Mouse (Mus musculus): ENCODE results near the gene Clip2.

Clip2 gene

DNA sequence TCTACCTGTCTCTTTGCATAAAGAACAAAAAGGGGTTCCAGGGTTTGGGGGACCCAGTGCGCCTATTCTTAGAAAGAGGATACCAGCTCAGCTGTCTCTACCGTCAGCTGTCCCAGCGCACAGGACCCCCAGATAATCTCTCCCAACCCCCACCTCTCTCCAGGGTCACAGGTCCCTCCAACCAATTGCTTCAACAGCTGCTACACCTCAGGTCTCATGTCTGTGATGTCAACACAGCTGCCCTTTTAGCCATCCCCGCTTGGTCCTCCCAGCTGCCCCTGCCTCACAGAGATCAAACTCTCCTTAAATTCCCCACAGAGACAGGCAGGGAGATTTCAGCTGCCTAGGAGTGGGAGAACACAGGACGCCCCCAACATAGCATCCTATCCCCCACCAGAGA, 28.5 kb downstream of the Clip2 start:
- no peak for DNase-seq (ENCODE audit: low spot score)

DNA sequence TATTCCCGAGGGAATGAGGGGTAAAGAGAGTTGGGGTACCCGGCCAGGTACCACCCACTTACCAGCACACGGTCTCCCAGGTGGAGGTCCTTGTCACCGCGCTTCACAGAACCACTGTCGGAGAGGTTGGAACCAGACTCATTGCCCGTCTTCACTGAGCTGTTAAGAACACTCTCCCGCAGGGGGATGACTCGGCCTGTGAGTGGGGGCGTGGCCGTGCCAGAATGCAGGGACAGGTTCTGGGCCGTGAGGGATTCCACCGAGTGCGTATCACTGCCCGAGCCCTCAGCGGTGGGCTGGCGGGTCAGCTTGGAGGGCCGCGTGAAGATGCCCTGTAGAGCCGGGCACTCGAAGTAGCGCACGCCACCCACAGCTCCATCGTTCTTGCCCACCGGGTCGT, 29.7 kb downstream of the Clip2 start:
- no peak for DNase-seq (ENCODE audit: low spot score)

DNA sequence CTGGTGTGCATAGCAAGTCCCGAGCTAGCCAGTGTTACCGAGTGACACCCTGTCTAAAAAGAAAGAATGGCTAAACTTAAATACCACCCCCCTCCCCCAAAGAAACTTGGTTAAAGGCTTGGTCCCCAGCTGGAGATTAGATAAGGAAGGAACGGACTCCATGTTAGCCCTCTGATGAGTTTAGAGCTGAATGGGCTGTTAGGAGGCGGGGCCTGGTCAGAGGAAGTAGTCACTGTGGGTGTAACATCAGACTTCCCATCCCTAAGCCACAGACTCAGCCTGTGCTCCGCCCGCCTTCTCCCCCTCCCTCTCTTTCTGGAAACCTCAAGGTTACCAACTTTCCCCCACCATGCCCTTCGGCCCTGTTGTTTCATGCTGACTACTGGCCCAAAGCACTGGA, 30.4 kb downstream of the Clip2 start:
- DNase-seq (ENCODE audit: low spot score), result no peak

DNA sequence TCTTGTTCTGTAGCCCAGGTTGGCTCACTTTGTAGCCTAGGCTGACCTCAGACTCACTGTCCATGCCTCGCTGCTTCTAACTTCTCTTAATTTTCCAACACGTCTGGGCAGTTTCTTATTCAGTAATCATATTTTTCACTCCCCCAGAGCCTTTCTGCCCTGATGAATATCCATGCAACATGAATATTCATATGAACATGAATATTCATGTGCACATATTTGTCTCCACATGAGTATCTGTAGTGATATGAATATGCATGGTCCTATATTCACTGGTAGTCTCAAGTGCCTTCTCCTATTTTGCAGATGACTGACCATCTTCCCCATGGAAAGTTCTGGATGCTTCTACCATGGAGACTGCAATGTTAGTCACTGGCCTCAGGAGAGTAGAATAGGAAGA, 31.1 kb downstream of the Clip2 start:
- no peak for DNase-seq (ENCODE audit: low spot score)

DNA sequence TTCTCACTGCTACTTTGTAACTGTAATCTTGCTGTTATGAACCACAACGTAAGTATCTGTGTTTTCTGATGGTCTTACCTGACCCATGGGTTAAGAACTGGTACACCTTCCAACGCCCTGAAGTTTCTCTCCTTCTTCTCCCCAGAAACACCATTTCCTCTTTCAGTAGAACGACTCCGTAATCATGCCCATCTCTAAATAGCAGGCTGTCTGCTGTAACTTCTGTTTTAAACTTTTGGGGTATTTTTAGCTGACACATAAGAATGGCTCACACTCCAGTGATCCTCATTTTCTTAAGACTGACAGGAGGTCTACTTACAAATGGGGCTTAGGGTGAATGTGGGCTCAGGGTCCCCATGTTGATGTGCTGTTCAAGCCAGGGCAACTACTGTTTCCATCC, 32.1 kb downstream of the Clip2 start:
- DNase-seq (ENCODE audit: low spot score), result no peak

DNA sequence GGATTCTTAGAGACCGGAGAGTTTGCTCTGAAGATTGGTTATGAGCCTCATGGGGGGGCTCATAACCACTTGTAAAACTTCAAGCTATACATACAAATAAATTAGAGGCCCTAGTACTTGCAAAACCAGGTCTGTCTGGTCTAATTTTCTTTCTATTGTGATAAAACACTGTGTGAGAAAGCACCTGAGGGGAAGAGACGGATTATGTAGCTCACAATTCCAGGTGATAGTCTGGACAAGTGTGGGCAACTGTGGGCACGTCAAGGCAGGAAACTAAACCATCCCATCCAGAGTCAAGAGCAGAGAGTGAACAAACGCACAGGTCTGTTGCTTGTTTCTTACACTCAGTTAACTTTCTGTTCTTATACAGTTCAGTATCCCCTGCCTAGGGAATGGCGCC, 32.8 kb downstream of the Clip2 start:
- DNase-seq (ENCODE audit: low spot score), result no peak

DNA sequence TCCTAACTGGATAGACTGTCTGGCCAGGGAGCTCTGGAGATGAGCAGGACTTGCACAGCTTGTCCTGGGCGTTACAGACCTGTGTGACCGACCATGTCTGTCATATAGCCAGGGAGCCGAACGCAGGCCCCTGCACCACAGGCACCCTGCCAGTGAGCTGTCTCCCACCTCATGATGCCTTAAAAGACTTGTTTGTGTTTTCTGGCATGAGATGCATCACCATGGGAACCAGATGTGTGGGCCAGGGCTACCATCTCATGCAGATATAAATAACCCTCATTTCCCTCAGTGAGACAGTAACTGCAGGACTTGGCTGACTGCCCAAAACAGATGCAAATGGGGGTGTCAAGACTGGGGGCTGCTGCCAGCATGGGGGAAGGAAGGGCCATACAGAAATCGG, 40.1 kb downstream of the Clip2 start:
- DNase-seq (ENCODE audit: low spot score), result no peak

DNA sequence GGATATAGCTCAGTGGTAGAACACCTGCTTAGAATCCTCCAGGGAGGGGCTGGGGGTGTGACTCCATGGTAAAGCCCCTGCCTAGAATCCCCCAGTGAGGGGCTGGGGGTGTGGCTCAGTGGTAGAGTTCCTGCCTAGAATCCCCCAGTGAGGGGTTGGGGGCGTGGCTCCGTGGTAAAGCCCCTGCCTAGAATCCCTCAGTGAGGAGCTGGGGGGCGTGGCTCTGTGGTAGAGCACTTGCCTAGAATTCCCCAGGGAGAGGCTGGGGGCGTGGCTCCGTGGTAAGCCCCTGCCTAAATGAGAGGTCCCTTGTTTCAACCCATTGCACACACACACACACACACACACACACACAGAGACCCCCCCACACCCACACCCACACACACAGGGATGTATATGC, 42.0 kb downstream of the Clip2 start:
- DNase-seq (ENCODE audit: low spot score), result no peak

DNA sequence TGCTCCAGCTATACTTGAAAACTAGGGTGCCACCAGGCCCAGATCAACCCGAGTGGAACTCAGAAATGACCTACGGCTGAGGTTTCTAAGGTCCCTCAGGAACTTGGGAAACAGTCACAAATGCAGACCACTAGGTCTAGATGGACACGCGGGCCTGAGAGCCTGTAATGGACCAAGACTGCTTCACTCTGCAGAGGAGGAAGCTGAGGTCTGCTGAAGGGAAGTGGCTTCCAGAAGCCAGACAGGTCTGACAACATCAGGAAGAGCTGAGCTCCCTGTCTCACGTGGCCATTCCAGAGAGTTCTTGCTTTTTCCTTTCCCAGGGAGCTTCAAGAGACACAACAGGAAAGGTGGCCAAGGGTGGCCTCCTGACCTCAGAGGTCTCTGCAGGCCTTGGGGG, 43.3 kb downstream of the Clip2 start:
- DNase-seq (ENCODE audit: low spot score), result no peak

DNA sequence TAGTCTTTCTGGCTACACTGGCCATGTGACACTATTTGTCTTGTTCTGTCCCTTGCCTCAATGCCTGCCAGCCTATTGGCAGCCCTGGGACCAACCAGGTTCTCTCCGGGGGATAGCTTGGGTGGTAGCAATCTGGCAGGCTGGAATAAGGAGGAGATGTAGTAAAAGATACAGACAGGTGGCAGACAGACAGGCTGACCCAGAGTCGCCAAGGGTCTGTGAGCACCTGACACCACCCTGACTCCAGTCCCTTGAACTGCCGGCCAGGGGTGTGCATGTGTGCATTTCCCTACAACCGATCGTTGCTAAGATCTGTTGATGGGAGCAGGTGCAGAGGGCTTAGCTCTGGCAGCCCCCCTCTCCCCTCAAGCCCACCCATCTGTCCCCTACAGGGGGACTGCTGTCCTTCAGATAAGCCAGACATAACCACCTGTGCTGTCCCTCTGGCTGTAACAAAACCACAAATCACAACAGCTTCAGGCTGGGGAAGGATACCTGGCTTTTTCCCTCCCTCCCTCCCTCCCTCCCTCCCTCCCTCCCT, 44.3 kb downstream of the Clip2 start:
- DNase-seq (ENCODE audit: low spot score), result no peak

DNA sequence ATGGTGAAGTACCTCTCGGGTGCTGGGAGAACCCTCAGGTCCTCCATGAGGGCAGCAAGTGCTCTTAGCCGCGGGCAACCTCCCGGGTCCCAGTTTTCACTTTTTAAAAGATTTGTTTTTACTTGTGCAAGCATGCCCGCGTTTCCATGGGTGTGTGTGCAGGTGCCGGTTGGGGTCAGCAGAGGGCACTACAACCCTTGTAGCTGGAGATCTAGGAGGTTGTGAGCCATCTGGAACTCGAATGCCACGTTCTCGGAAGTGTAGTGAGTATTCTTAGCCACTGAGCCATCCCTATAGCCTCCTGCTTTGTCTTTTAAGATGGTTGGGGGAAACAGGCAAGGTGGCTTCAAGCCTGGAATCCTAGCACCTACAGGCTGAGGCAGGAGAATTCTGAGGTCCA, 44.9 kb downstream of the Clip2 start:
- DNase-seq (ENCODE audit: low spot score), result no peak

DNA sequence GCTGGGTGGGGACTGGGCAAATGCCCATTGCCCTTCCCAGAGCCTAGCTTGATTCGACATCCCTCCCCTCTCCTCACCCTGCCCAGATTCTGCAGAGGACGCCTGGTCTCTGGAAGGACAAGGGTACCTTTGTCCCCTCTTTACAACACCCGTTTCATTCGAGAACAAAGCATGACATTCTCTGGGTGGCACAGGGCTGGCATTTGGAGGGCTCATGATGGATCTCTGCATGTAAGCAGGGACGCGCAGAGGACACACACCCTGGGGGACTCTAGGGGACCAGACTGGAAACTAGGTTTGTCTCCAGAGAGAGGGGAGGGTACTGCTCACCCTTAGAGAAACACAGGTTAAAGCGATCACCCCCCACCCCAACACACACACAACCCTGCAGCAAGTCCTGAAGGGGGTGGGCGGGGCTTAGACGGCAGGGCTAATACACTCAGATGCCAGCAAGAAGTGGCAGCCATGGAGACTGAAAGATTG, 46.4 kb downstream of the Clip2 start:
- no peak for DNase-seq (ENCODE audit: low spot score)

DNA sequence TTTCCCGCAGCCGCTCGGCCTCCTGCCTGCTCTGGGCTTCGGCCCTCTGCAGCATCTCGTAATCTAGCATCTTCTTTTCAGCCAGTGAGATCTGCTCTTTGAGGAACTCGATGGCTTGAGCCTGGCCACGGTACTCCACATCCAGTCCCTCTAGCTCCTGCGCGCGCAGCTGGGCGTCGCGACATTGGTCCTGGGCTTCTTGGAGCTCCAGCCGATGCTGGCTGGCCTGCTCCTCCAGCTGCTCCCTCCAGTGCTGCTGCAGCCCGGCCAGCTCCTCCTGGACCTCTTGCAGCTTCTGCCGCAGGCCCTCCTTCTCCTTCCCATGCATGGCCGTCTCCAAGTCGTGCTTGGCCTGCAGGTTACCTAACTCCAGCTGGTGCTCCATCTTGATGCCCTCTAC, 49.6 kb downstream of the Clip2 start:
- no peak for DNase-seq (ENCODE audit: low spot score)

DNA sequence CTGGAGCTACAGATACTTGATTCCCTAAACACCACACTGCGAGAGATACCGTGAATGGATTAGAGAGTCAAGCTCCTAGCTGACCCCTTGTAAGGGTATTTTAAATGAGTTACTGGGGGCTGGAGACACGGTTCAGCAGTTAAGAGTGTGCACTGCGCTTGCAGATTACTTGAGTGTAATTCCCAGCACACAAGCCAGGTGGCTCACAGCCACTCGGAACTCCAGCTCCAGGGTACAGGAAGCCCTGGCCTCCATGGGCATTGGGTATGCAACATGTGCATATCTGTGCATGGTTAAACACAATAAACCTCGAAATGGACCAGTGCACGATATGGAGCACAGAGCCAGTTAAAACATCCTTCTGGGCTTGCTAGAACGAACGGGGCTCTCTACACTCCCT, 50.8 kb downstream of the Clip2 start:
- no peak for DNase-seq (ENCODE audit: low spot score)

DNA sequence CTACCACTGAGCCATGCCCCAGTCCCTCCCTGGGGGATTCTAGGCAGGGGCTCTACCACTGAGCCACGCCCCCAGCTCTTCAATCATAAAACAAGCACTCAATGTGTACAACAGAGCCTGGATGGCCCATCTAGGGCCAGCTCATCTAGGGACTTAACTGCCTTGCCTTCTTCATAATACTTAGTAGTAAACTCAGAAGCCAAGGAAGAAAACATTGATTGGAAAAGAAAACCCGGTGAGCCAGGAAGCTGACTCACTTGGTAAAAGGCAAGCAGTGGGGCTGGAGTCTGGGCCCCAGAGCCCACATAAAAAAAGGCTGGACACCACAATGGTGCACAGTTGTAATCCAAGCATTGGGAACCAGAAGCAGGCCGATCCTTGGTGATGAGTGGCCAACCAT, 51.6 kb downstream of the Clip2 start:
- no peak for DNase-seq (ENCODE audit: low spot score)

DNA sequence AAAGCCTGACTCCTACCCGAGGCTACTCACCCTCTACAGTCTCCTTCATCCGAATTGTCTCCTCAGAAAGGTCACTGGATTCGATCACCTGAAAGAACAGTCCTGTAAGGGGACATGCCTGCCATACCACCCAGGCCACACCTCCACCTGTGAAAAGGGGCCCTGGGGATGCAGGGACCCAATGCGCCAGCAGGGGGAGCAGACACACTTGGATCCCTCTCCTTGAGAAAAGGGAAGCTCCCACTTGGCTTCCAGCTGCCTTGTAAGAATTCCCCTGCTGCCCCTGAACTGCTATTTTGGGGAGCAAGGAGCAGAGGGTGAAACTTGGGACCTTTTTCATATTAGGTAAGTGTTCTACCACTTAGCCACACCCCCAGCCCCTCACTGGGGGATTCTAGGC, 52.2 kb downstream of the Clip2 start:
- no peak for DNase-seq (ENCODE audit: low spot score)

DNA sequence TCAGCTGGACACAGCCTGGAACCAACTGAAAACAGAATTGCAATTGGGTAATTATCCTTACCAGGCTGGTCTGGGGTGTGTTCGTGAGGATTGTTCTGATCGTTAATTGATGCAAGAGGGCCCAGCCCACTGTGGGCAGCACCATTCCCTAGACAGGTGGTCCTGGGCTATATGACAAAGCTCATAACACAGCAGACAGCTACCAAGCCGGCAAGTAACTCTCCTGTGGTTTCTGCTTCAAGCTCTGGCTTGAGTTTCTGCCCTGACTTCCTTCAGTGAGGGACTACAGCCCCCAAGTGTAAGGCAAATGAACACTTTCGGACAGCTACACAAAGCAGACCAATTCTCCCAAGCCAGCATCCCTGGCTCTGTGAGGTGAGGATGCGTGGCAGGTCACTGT, 55.2 kb downstream of the Clip2 start:
- no peak for DNase-seq (ENCODE audit: low spot score)

DNA sequence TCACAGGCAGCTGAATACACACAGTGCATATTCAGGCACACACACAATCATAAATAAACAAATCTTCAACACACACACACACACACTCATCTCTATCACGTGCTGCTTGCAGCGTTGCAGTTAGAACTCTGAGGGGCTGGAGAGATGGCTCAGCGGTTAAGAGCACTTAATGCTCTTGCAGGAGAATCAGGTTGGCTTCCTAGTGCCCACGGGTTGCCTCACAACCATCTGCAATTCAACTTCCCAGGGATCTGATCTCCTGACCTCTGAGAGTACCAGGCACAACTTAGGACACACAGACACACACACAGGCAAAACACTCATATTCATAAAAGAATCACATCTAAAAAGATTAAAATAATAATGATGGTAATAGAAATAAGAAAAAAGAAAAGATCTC, 56.4 kb downstream of the Clip2 start:
- no peak for DNase-seq (ENCODE audit: low spot score)

DNA sequence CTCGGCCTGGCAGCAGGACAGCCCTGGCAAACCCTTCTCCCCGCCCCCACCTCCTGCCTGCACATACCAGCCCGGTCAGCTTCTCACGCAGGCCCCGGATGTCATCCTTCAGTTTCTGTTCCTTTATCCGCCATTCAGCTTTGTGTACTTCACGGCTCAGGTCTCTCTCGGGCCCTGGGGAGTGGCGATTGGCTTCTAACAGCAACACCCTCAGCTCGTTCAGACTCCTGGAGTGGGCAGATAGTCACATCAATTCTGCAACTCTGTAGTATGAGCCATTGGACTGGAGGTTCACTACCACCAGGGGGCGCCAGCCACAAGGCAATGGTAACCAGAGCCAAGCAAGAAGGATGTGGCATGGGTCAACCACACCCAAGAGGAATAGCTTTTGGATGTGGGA, 58.1 kb downstream of the Clip2 start:
- peak; percentile 68 for DNase-seq (ENCODE audit: low spot score)

DNA sequence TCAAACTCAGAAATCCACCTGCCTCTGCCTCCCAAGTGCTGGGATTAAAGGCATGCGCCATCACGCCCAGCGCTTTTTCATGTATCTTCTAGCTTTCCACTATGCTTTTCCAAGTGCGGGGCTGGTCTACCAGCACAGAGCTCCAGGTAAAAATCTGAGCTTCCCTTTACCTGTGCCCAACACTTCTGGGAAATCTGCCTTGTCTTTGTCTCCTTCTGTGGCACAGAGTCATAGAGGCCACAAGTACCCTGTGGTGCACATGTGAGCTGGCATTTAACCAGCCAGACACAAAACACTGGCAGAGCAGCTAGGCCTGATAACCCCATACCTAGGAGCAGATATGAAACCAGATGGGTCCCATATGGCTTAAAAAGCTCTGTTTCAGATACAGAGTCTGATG, 59.3 kb downstream of the Clip2 start:
- no peak for DNase-seq (ENCODE audit: low spot score)

DNA sequence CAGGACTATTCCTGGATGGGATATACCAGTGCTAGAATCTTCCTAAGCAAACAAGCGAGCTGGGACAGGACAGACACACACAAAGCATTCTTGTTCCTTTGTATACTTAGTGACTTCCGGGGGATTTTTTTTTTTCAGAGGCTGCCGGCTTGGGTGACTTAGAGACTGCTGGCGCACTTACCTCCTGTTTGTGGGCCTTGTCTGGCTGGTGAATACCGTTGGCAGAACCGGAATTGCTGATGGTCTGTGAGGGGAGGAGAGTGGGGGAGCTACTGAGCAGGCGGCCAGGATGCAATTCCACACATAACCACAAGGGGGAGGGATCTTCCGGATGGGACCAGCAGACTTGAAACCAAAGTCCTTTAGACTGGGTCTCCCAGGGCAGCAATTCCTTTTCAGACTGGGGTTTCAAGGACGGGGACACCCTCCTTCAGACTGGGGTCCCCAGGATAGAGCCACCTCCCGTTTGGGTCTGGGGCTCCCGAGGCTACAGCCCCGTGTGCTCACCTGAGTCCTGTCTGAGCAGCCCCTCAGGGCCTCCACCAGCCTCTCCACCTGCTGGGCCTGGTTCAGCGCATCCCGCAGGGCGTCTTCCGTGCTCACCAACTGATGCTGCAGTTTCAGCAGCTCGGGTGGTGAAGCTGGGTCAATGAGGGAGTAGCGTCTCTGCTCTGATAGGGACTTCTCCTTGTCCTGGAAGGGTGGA, 60.4 kb downstream of the Clip2 start:
- peak; percentile 65 for DNase-seq (ENCODE audit: low spot score)

DNA sequence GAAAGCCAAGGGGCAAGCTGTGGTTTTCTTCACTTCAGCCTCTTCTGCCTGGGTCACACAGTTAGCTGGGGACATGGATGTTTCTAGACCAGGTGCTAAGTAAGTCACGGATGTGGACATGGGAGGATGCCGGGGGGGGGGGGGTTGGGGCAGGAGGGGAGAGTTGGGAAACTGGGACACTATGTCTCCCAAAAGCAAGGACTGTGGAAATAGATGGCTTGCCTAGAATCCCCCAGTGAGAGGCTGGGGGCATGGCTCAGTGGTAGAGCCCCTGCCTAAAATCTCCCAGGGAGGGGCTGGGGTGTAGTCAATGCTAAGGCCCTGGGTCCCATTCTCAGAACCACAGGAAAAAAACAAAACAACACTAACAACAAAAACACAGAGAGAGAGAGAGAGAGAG, 61.0 kb downstream of the Clip2 start:
- no peak for DNase-seq (ENCODE audit: low spot score)

DNA sequence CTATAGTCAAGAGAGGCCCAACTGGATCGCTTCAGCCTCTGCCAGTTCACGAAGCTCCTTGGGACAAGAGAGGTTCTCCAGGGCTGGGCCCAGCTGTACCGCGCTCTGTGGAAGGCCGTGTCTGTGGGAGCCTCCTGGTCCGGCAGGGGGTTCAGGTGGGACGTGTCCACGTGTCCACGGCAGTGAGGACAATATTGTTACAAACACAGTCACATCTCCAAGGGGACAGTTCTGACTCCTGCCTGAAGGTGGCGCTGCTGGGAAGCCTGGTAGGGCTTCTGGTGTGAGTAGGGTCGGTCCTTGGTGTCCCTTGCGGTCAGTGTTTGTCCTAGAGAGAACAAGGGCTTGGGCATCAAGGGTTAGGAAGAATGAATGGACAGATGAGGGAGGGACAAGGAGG, 61.8 kb downstream of the Clip2 start:
- DNase-seq (ENCODE audit: low spot score), result no peak

DNA sequence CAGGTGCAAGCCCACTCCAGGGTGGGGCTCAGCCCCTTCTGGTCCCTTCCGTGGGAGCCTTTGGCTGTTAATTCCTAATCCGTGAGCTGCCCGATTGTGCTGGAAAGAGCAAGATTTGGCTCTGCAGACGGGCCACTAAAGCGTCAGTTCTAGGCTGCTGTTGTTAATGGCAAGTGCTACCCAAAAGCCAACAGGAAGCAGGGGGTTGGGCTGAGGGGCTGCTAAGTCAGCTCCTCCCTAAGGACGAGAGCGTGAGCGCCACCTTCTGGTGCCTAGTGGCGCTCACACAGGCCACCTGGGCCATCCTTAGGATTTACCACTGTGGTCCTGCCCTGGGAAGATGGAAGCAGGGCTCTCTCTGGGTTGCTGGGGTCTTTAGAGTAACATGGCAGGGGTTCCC, 62.7 kb downstream of the Clip2 start:
- no peak for DNase-seq (ENCODE audit: low spot score)

Data from urinary bladder, postnatal 10 days (tissue).